Mouse (Mus musculus) forelimb bud, embryonic 11.5 days (tissue): ENCODE measurements around the gene Ccnk.

ENCODE experiments used
- DNase-seq: peaks from one replicate; pipeline ENCODE4 v3.0.0-alpha.2; 2012; ENCODE audit warnings: low read depth, low spot score

The Ccnk gene

GRCm38 (mm10) chr12:108187541-108188091, 8.2 kb downstream of the Ccnk start:
- DNase-seq: no peak

DNA sequence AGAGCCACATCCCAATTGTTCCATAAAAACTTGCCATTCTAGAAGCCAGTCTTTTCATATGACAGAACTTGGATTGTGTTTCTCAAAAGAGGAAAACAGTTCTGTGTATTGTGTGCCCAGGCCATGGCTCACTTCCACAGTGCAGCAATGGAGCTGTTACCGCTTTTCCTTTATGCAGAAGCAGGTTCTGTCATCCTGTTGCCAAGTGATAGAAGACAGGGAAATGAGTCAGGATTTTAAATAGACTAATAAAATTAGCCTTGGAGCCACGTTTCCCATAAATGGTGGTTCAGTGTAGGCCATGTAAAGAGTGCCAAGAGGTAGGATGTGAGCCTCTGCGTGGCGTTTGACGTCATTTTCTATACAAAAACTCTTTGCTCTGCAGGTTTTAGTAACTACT, 14.5 kb downstream of the Ccnk start:
- DNase-seq: no peak

- no peak for DNase-seq
These were observed 16.4 kb downstream of the Ccnk start for GRCm38 (mm10) chr12:108195761-108196160.

DNA sequence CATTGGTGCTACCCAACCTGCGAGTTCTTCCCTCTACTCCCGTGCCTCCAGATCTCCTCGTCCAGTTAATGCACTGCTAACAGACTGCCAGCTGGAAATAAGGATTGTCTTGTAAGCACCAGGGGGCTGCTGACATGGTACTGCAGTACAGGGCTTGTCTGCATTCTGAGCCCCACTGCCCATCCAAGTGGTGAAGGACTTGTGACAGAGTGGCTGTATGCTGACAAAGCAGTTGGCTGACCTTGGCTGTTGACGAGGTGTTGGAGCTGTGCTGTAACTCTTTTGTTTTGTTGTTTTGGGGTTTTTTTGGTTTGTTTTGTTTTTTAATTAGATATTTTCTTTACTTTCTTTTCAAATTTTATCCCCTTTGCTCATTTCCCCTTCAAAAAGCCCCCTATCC, 19.1 kb downstream of the Ccnk start:
- DNase-seq: no peak

DNA sequence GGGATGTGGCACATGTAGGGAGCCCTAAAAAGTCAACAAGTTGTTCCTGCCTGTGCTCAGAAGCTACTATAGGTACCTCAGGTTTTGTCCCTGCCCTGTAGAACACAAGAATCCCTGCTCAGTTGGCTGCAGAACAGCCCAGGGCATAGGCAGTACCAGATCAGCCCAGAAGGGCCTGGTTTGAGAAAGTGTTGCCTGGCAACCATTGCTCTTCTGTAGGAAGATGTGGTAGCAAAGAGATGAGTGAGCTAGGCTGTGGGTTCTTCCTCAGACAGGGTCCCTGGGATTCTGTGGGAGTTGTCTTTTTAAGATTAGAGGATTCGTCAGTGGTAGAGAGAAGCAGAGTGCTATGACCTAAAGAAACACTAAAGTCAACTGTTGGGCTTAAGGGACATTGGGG, 20.7 kb downstream of the Ccnk start:
- no peak for DNase-seq

GRCm38 (mm10) chr12:108203895-108204294, 24.5 kb downstream of the Ccnk start:
- DNase-seq: no peak

DNA sequence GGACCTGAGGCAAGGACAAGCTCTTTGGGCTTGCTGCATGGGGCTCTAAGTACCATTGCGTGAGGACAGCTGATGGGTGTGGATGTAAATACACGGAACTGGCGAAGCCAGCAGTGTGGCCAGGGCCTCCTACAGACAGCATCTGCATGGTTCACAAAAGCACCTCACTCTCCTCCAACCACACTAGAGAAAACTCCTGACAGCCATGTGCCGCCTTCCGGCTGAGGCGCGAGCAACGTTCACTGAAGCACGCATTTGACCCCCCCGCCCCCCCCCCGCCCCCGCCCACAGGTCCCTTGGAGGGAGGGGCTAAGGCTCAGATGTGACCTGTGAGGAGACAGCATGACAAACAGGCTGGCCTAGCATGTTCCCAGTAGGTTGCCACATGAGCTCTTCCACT, 25.6 kb downstream of the Ccnk start:
- DNase-seq: no peak

DNA sequence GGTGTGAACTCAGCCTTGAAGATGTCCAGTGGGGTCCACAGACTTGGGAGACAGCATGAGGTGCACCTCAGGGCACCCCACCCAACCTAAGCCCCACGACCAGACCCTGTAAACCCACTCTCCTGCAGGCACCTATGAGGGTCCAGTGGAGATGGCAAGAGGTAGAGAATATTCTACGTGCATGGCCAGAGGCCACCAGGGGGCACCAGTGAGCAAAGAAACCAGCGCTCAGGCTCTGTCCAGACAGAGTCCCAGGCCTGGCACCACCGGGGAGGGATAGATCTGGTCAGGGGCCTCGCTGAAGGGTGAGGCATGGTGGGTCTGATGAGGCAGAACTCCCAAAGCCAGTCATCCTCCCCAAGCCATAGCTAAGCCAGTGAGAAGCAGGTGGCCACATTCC, 27.3 kb downstream of the Ccnk start:
- peak; percentile 74 for DNase-seq

- no peak for DNase-seq
These were observed 28.8 kb downstream of the Ccnk start for GRCm38 (mm10) chr12:108208216-108208615.

GRCm38 (mm10) chr12:108208726-108209438, 29.5 kb downstream of the Ccnk start:
- DNase-seq: peak; percentile 57

GRCm38 (mm10) chr12:108210623-108211022, 31.2 kb downstream of the Ccnk start:
- no peak for DNase-seq

GRCm38 (mm10) chr12:108212071-108212470, 32.7 kb downstream of the Ccnk start:
- peak; percentile 25 for DNase-seq

- DNase-seq: no peak
These were observed 33.1 kb downstream of the Ccnk start for GRCm38 (mm10) chr12:108212476-108212875.

DNA sequence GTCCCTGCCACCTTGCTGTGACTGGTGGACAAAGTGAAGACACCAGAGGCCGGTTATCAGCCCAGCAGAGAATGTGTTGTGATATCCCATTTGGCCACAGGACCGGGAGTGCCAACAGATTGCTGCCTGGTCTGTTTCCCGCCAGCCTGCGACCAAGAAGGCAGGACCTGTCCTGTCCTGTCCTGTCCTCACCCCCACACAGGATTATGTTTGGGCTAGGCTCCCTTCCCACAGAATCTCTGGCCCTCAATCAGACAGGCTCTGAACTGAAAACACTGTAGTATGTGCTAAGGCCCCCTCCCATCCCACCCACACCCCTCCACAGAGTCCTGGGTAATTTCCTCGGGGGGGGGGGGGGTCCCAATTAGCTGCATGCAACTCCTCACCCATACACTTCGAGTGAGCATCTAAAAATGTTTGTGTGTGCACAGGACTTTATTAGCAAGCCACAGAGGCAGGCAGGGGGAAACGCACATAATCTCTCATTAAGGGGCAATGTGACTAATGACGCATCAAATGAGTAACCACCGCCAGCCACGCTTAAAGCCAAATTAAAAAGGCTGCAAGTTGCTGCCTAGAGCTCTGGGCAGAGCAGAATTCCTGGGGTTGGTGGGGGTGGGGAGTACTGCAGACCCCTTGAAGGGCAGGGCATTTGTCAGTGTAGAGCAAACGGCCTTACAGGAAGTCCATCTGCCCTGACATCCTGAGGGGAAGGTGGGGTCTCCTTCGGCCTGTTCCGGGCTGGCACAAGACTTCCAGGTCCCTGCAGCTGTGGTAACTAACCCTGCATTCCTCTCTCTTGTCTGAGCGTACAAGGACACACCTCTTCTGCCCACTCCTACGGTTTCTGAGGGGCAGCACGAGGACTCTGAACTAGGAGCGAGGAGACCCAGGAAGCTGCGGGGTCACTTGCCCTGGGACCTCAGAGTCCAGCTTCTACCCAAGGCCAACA, 34.0 kb downstream of the Ccnk start:
- peak; percentile 39 for DNase-seq

DNA sequence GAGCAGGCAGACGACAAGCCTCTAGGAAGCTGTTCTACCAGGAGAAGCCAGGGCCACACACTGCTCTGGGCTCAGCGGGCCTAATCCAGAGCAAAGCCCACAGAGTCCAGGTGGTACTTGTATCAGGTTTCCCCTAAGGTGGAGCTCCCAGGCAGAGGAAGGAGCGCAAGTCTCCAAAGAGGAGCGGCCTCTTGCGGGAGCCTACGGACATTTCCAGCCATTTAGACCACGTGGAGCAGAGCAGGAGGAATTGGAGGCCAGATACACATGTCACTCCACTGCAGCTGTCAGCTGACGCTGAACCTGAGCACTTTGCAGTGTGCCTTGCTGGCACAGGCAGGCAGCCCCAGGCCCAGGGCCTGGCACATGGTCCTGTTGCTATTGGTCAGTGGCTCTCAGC, 35.7 kb downstream of the Ccnk start:
- DNase-seq: peak; percentile 34

- no peak for DNase-seq
These were observed 37.4 kb downstream of the Ccnk start for GRCm38 (mm10) chr12:108216611-108217370.

DNA sequence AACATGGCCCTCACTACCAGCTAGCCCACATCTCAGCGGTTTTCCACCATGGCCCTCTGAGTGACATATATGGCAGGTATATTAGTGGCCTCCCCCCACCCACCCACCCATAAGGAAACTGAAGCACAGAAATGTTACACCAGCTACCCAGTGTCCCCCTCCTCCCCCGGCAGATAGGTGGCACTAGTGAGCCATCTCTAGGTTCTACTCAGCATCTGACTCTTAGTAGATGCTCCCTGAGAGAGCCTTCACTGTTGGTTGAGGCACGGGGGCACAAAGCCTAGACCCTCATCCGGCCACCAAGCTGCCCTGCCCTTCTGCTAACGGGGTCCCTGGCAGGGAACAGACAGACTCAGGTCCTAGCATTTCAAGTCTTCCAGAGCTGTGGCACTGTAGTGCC, 38.2 kb downstream of the Ccnk start:
- no peak for DNase-seq

GRCm38 (mm10) chr12:108219163-108219562, 39.8 kb downstream of the Ccnk start:
- DNase-seq: no peak

- DNase-seq: no peak
These were observed 40.6 kb downstream of the Ccnk start for GRCm38 (mm10) chr12:108219825-108220616.

GRCm38 (mm10) chr12:108220621-108221020, 41.2 kb downstream of the Ccnk start:
- no peak for DNase-seq

DNA sequence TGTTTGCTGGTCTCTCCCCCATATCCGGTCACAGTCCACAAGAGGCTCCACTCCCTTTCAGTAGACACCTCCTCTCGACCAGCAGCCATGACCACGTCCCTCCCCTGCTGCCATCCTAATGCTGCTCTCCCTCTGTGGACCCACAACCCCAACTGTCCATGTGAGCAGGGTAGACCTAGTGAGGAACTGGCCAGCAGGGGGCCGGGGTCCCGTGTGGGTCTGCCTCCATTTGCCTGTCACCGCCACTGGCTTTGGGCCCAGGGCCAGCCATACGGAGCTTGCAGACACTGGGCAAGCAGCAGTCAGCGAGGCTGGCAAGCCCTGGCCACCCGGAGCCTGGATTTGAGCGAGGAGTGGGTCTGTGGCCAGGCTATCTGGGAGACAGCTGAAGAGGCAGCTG, 41.8 kb downstream of the Ccnk start:
- no peak for DNase-seq
